Mouse (Mus musculus): ENCODE measurements around the gene Galnt15. TPM values are rescaled to one million over a fixed set of nuclear protein-coding genes. Genes with fewer than 3 reads are reported as not detected.
A peak's percentile ranks its signal among the peaks of the same experiment; 100 is the strongest.

The Galnt15 gene
- polyA plus RNA-seq, 1 experiment from 2014 or later = not detected

DNA sequence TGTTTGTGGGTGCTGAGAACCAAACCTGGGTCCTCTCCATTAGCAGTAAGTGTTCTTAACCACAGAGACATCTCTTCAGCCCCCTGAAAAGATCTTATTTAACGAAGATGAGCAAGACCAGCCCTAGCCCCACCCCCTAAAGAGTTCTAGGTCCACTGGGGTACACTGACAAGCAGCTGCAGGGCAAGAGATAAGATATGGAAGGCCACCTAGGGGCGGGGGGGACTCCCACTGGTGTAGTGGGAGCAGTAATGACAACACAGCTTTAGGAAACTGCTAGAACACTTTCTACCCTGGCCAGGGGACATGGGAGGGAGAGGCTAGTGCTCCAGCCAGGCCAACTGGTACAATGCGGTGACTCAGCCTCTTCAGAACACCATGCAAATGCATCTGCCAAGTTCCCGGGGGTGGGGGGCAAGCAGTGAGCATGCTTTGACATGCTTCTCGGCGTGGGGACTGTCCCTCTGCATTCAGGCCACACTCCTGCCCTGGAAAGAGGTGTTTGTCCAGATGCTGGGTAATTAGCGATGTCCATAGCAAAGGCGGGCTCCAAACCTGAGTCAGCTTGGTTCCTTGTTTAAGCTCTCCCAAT lies 9.0 kb downstream of the Galnt15 start:
- peak; percentile 11 for DNase-seq
- WGBS (ENCODE audit: insufficient replicate concordance) = 57% methylated on average over 8 of the region's 8 CpGs
- H3K27ac ChIP-seq = peak overlapping the region; percentile 80

DNA sequence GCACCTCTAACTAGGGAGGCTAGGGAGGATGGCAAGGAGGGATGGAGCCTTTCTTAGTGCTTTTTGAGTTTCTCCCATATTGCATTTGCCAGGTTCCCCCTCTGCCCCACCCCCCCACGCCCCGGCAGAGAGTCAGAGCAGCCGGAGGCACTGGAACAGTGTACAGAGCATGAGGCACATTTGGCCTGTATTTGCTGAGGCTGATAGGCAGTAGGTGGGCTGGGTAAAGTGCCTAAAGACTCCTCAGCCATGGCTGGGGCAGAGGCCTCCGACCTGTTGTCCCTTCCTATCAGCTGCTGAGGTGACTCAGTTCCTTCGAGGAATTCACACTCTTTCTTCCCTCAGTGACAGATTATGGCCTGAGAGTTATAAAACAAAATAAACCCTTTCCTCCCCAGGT lies 13.3 kb downstream of the Galnt15 start:
- Histone ChIP-seq H3K4me1 (replicated peaks) (peaks cover 30% of the 10 kb centered on the region), H3K4me2 (no peak overlapping the region), H3K27ac (no peak overlapping the region), H3K27me3 (no peaks in the 10 kb centered on the region), H3K36me3 (no peaks in the 10 kb centered on the region), H3K9me3 (replicated peaks) (no peaks in the 10 kb centered on the region), H3K4me3 (replicated peaks) (no peak overlapping the region), H3K9ac (no peak overlapping the region)
- ATAC-seq (ENCODE audit: low read depth) (no peak), DNase-seq (no peak)
- WGBS (ENCODE audit: insufficient replicate concordance) = 58% methylated on average over 5 of the region's 5 CpGs

More for the DNA sequence above, 9.0 kb downstream of the Galnt15 start:
- no peaks in the 10 kb centered on the region for H3K27me3 ChIP-seq
- peaks cover 39% of the 10 kb centered on the region for H3K4me1 ChIP-seq (replicated peaks)
- peak overlapping the region; percentile 46; the same call in 1 of the 2 replicates for H3K9ac ChIP-seq
- H3K4me3 ChIP-seq (replicated peaks) = no peak overlapping the region
- peak overlapping the region; percentile 39 for H3K4me2 ChIP-seq
- H3K36me3 ChIP-seq = no peaks in the 10 kb centered on the region
- no peaks in the 10 kb centered on the region for H3K9me3 ChIP-seq (replicated peaks)
- peak; percentile 95 for ATAC-seq (ENCODE audit: low read depth)

- no peaks in the 10 kb centered on the region for H3K36me3 ChIP-seq
- DNase-seq (no peak), ATAC-seq (ENCODE audit: low read depth) (no peak)
- no peak overlapping the region for H3K9ac ChIP-seq
- no peak overlapping the region for H3K4me2 ChIP-seq
- no peak overlapping the region for H3K4me3 ChIP-seq (replicated peaks)
- 77% methylated on average over 8 of the region's 8 CpGs for WGBS (ENCODE audit: insufficient replicate concordance)
- H3K27me3 ChIP-seq = no peaks in the 10 kb centered on the region
- H3K9me3 ChIP-seq (replicated peaks) = no peaks in the 10 kb centered on the region
- H3K4me1 ChIP-seq (replicated peaks) = 0 out of 2 replicates have a peak, but pooled peaks cover 5% of the 10 kb centered on the region
- H3K27ac ChIP-seq = no peak overlapping the region
These were observed 17.6 kb downstream of the Galnt15 start for GRCm38 (mm10) chr14:32046357-32046756.

- DNase-seq (no peak), ATAC-seq (ENCODE audit: low read depth) (no peak)
- 0 out of 2 replicates have a peak, but pooled peaks cover 3% of the 10 kb centered on the region for H3K9me3 ChIP-seq (replicated peaks)
- whole genome bisulfite sequencing (ENCODE audit: insufficient replicate concordance) = 49% methylated on average over 6 of the region's 6 CpGs
- no peaks in the 10 kb centered on the region for H3K36me3 ChIP-seq
- H3K4me3 ChIP-seq (replicated peaks) = no peak overlapping the region
- no peaks in the 10 kb centered on the region for H3K27me3 ChIP-seq
- H3K4me1 ChIP-seq (replicated peaks) = peaks cover 12% of the 10 kb centered on the region; the same call in 1 of the 2 replicates
- H3K27ac ChIP-seq = no peak overlapping the region
- no peak overlapping the region for H3K9ac ChIP-seq
- H3K4me2 ChIP-seq = no peak overlapping the region
These were observed 21.4 kb downstream of the Galnt15 start for GRCm38 (mm10) chr14:32050171-32050570.

DNA sequence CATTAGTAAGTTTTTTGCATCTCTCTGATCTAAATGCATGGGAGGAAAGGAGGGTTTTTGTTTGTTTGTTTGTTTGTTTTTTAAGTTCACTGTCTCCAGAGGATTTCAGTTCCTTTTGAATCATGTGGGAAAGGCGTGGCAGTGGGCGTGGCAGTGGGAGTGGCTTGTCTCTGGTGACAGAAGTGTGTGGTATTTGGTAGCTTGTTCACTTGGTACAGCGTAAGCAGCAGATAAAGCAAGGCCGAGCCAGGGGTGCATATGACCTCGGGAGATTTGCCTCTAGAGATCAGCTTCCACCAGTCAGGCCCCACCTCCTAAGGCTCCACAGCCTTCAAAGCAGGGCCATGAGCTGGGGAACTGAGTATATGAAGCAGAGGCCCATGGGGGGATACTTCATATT lies 25.1 kb downstream of the Galnt15 start:
- DNase-seq (no peak), ATAC-seq (ENCODE audit: low read depth) (no peak)
- H3K4me3 ChIP-seq (replicated peaks) = no peak overlapping the region
- H3K36me3 ChIP-seq = no peaks in the 10 kb centered on the region
- no peak overlapping the region for H3K9ac ChIP-seq
- H3K27ac ChIP-seq = no peak overlapping the region
- peaks cover 12% of the 10 kb centered on the region; the same call in 1 of the 2 replicates for H3K4me1 ChIP-seq (replicated peaks)
- H3K9me3 ChIP-seq (replicated peaks) = 0 out of 2 replicates have a peak, but pooled peaks cover 6% of the 10 kb centered on the region
- H3K4me2 ChIP-seq = no peak overlapping the region
- WGBS (ENCODE audit: insufficient replicate concordance) = 46% methylated on average over 5 of the region's 5 CpGs
- H3K27me3 ChIP-seq = no peaks in the 10 kb centered on the region

DNA sequence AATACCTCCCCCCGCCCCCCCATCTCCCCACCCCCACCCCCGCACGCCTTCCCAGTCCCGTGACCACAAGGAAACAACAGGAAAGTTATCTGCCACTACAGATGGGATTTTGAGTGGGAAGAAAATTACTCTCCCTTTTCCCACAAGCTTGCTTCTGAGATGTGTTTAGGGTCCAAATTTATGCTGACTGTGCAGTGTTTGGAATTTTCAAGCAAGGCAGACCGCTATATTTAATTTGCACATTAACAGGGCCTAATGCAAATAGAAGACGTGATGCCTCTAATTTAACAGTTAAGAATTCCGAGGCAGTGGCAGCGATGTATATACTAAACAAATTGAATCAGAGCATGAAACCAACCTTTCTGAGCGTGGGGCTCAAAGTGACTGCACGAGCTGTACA lies 26.0 kb downstream of the Galnt15 start:
- Histone ChIP-seq H3K4me2 (no peak overlapping the region), H3K9ac (no peak overlapping the region), H3K27ac (no peak overlapping the region), H3K9me3 (replicated peaks) (0 out of 2 replicates have a peak, but pooled peaks cover 6% of the 10 kb centered on the region), H3K36me3 (no peaks in the 10 kb centered on the region), H3K27me3 (no peaks in the 10 kb centered on the region), H3K4me3 (replicated peaks) (no peak overlapping the region), H3K4me1 (replicated peaks) (peaks cover 12% of the 10 kb centered on the region; the same call in 1 of the 2 replicates)
- no peak for ATAC-seq (ENCODE audit: low read depth)
- WGBS (ENCODE audit: insufficient replicate concordance) = 62% methylated on average over 10 of the region's 10 CpGs
- DNase-seq = no peak

DNA sequence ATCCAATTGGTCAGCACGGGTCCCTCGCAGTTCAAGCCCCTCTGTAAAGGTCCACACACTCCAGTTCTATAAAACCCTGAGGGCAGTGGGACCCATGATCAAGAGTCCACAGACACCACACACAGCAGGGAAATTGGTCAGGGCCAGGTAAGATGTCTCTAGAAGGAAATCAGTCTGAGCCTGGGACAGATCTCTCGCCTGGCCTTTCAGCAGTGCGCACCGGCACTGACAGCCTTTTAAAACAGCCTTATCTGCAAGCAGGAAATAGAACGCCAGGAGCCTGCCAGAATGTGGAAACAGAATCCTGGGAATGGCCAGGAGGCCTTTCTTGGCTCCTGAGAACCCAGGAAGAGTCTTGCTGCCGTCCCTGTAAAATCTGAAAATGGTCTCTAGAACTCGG lies 27.0 kb downstream of the Galnt15 start:
- Histone ChIP-seq H3K9me3 (replicated peaks) (0 out of 2 replicates have a peak, but pooled peaks cover 6% of the 10 kb centered on the region), H3K36me3 (no peaks in the 10 kb centered on the region), H3K9ac (no peak overlapping the region), H3K27me3 (no peaks in the 10 kb centered on the region), H3K27ac (no peak overlapping the region), H3K4me3 (replicated peaks) (no peak overlapping the region), H3K4me1 (replicated peaks) (peaks cover 7% of the 10 kb centered on the region; the same call in 1 of the 2 replicates), H3K4me2 (no peak overlapping the region)
- WGBS (ENCODE audit: insufficient replicate concordance) = 57% methylated on average over 8 of the region's 8 CpGs
- ATAC-seq (ENCODE audit: low read depth) (no peak), DNase-seq (no peak)

- no peak overlapping the region for H3K27ac ChIP-seq
- no peak overlapping the region for H3K4me3 ChIP-seq (replicated peaks)
- DNase-seq (no peak), ATAC-seq (ENCODE audit: low read depth) (no peak)
- H3K36me3 ChIP-seq = no peaks in the 10 kb centered on the region
- H3K9me3 ChIP-seq (replicated peaks) = 0 out of 2 replicates have a peak, but pooled peaks cover 6% of the 10 kb centered on the region
- H3K9ac ChIP-seq = no peak overlapping the region
- H3K4me2 ChIP-seq = no peak overlapping the region
- WGBS (ENCODE audit: insufficient replicate concordance) = 83% methylated on average over 2 of the region's 2 CpGs
- peaks cover 7% of the 10 kb centered on the region; the same call in 1 of the 2 replicates for H3K4me1 ChIP-seq (replicated peaks)
- H3K27me3 ChIP-seq = no peaks in the 10 kb centered on the region
These were observed 27.9 kb downstream of the Galnt15 start for GRCm38 (mm10) chr14:32056675-32057074.

GRCm38 (mm10) chr14:32057664-32058063 lies 28.9 kb downstream of the Galnt15 start:
- no peak overlapping the region for H3K4me3 ChIP-seq (replicated peaks)
- H3K9me3 ChIP-seq (replicated peaks) = 0 out of 2 replicates have a peak, but pooled peaks cover 6% of the 10 kb centered on the region
- no peak for DNase-seq
- WGBS (ENCODE audit: insufficient replicate concordance) = 56% methylated on average over 4 of the region's 4 CpGs
- H3K27me3 ChIP-seq = no peaks in the 10 kb centered on the region
- H3K9ac ChIP-seq = no peak overlapping the region
- ATAC-seq (ENCODE audit: low read depth) = no peak
- no peak overlapping the region for H3K4me2 ChIP-seq
- no peaks in the 10 kb centered on the region for H3K36me3 ChIP-seq
- H3K27ac ChIP-seq = no peak overlapping the region
- H3K4me1 ChIP-seq (replicated peaks) = peaks cover 7% of the 10 kb centered on the region; the same call in 1 of the 2 replicates

DNA sequence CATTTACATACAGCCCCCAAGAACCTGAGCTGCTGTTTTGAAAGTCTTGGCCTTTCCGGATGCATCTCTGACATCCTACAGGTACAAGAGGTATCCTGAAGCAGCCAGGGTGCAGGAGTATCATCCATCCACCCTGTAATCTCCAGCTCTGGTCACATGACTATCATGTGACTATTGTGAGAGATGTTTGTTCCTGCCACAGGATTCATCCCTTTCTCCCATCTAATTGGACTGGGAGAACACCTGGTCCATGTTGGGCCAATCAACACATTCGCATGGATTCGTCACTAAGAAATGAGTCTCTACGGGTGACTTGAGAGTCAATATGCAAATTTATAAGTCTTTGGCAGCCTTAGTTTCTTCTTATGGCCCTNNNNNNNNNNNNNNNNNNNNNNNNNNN lies 32.6 kb downstream of the Galnt15 start:
- H3K27ac ChIP-seq = no peak overlapping the region
- H3K9me3 ChIP-seq (replicated peaks) = 0 out of 2 replicates have a peak, but pooled peaks cover 2% of the 10 kb centered on the region
- no peaks in the 10 kb centered on the region for H3K36me3 ChIP-seq
- H3K4me3 ChIP-seq (replicated peaks) = no peak overlapping the region
- no peak overlapping the region for H3K4me2 ChIP-seq
- H3K4me1 ChIP-seq (replicated peaks) = no peaks in the 10 kb centered on the region
- whole genome bisulfite sequencing (ENCODE audit: insufficient replicate concordance) = 65% methylated on average over 4 of the region's 4 CpGs
- ATAC-seq (ENCODE audit: low read depth) (no peak), DNase-seq (no peak)
- no peak overlapping the region for H3K9ac ChIP-seq
- no peaks in the 10 kb centered on the region for H3K27me3 ChIP-seq

- no peak for DNase-seq
- H3K27ac ChIP-seq = no peak overlapping the region
These were observed 44.0 kb downstream of the Galnt15 start for GRCm38 (mm10) chr14:32072807-32073206.

GRCm38 (mm10) chr14:32073211-32073685 lies 44.5 kb downstream of the Galnt15 start:
- H3K9ac ChIP-seq = no peak overlapping the region
- H3K9me3 ChIP-seq (replicated peaks) = no peaks in the 10 kb centered on the region
- H3K4me1 ChIP-seq (replicated peaks) = peaks cover 13% of the 10 kb centered on the region
- H3K4me3 ChIP-seq (replicated peaks) = no peak overlapping the region
- H3K4me2 ChIP-seq = no peak overlapping the region
- no peak for DNase-seq
- H3K36me3 ChIP-seq = 0 out of 2 replicates have a peak, but pooled peaks cover 2% of the 10 kb centered on the region
- peak; percentile 38; the same call in 1 of the 2 replicates for ATAC-seq (ENCODE audit: low read depth)
- 14% methylated on average over 8 of the region's 8 CpGs for WGBS (ENCODE audit: insufficient replicate concordance)
- H3K27me3 ChIP-seq = no peaks in the 10 kb centered on the region
- H3K27ac ChIP-seq = no peak overlapping the region

More at GRCm38 (mm10) chr14:32072807-32073206, 44.0 kb downstream of the Galnt15 start:
- Histone ChIP-seq H3K9me3 (replicated peaks) (no peaks in the 10 kb centered on the region), H3K4me3 (replicated peaks) (no peak overlapping the region), H3K9ac (no peak overlapping the region), H3K4me1 (replicated peaks) (peaks cover 13% of the 10 kb centered on the region), H3K27me3 (no peaks in the 10 kb centered on the region; the same call in 1 of the 2 replicates), H3K4me2 (no peak overlapping the region), H3K36me3 (no peaks in the 10 kb centered on the region)
- no peak for ATAC-seq (ENCODE audit: low read depth)
